Comparison of ENCODE assay signal across 8 mouse cellular contexts in genomic region chr10:91171041-91171440, GRCm38 (mm10). TPM values are rescaled to one million over a fixed set of nuclear protein-coding genes. Genes with fewer than 3 reads are reported as not detected.
DNase-seq lines count a peak whose midpoint lies in the region; ATAC-seq and TF ChIP-seq lines count a peak whose summit lies in the region.

No protein-coding gene starts in this region.

- no peak for TF ChIP-seq EP300 in liver, embryonic 14.5 days (IDR thresholded peaks at IDR 0.05; ENCODE audit: low read depth)

- peak; percentile 10; the same call in 1 of the 2 replicates for ATAC-seq in heart, embryonic 13.5 days (ENCODE audit: extremely low read depth, insufficient number of reproducible peaks, low FRiP score, low TSS enrichment)
- peak; percentile 29 for ATAC-seq in liver, embryonic 14.5 days (ENCODE audit: insufficient read depth)
- peak; percentile 30 for ATAC-seq in stomach, embryonic 16.5 days (ENCODE audit: insufficient read depth, low FRiP score)

- H3K4me3 ChIP-seq in heart, embryonic 13.5 days, result peak overlapping the region; percentile 81
- H3K4me3 ChIP-seq in C2C12 (ENCODE audit: insufficient read depth, poor library complexity, severe bottlenecking), result peak overlapping the region; percentile 95
- peak overlapping the region; percentile 98 for H3K4me3 ChIP-seq in hindbrain, embryonic 10.5 days
- H3K4me3 ChIP-seq in liver, embryonic 14.5 days (ENCODE audit: insufficient read depth in 1 of 2, low read depth in 2 of 2, low read length in 2 of 2), result peak overlapping the region; percentile 73 to 87
- peak overlapping the region; percentile 91 for H3K4me3 ChIP-seq in stomach, embryonic 16.5 days (replicated peaks; ENCODE audit: low read length)

- peak overlapping the region; percentile 84 for H3K4me2 ChIP-seq in heart, embryonic 13.5 days
- H3K4me2 ChIP-seq in liver, embryonic 14.5 days (ENCODE audit: low read depth), result peak overlapping the region; percentile 100
- peak overlapping the region; percentile 61; the same call in 1 of the 2 replicates for H3K4me2 ChIP-seq in stomach, embryonic 16.5 days (ENCODE audit: low read depth, low read length)

- H3K4me1 ChIP-seq in heart, embryonic 13.5 days, result peaks cover 41% of the 10 kb centered on the region
- peaks cover 32% of the 10 kb centered on the region for H3K4me1 ChIP-seq in hindbrain, embryonic 10.5 days (replicated peaks)
- H3K4me1 ChIP-seq in liver, embryonic 14.5 days (replicated peaks; ENCODE audit: control insufficient read depth in 2 of 2, insufficient read depth in 2 of 2, low read length in 1 of 2), result peaks cover 23 to 26% of the 10 kb centered on the region in 2 experiments
- peaks cover 20% of the 10 kb centered on the region for H3K4me1 ChIP-seq in stomach, embryonic 16.5 days (ENCODE audit: control insufficient read depth, insufficient read depth, low read length)

- peaks cover 80% of the 10 kb centered on the region for H3K79me2 ChIP-seq in C2C12 (ENCODE audit: control insufficient read depth, insufficient read depth)

- DNase-seq in heart, postnatal 10 days, result no peak
- DNase-seq in R1 (ENCODE audit: low read depth, low spot score), result peak; percentile 59
- DNase-seq in hindbrain, embryonic 10.5 days (ENCODE audit: low spot score), result no peak
- no peak for DNase-seq in liver, embryonic 14.5 days (ENCODE audit: low read depth in 3 of 3, low spot score in 3 of 3)
- no peak for DNase-seq in left cerebral cortex, postnatal 25 days (ENCODE audit: low spot score in 2 of 2)

- peak overlapping the region; percentile 96 for H3K9ac ChIP-seq in heart, embryonic 13.5 days
- H3K9ac ChIP-seq in liver, embryonic 14.5 days (replicated peaks), result peak overlapping the region; percentile 100
- H3K9ac ChIP-seq in stomach, embryonic 16.5 days (ENCODE audit: low read length), result peak overlapping the region; percentile 100

- no peaks in the 10 kb centered on the region for H3K27me3 ChIP-seq in heart, embryonic 13.5 days (replicated peaks)
- H3K27me3 ChIP-seq in C2C12 (ENCODE audit: control insufficient read depth, insufficient read depth, insufficient read length), result no peaks in the 10 kb centered on the region
- H3K27me3 ChIP-seq in hindbrain, embryonic 10.5 days (ENCODE audit: insufficient read depth, poor library complexity, severe bottlenecking), result no peaks in the 10 kb centered on the region
- no peaks in the 10 kb centered on the region for H3K27me3 ChIP-seq in liver, embryonic 14.5 days (ENCODE audit: control insufficient read depth, insufficient read depth, low read length)
- H3K27me3 ChIP-seq in stomach, embryonic 16.5 days (ENCODE audit: control insufficient read depth, insufficient read depth, low read length), result no peaks in the 10 kb centered on the region

- H3K27ac ChIP-seq in heart, embryonic 13.5 days (replicated peaks), result peak overlapping the region; percentile 100
- H3K27ac ChIP-seq in hindbrain, embryonic 10.5 days, result peak overlapping the region; percentile 100
- peak overlapping the region; percentile 93 for H3K27ac ChIP-seq in liver, embryonic 14.5 days
- H3K27ac ChIP-seq in stomach, embryonic 16.5 days (ENCODE audit: low read length), result peak overlapping the region; percentile 100

- under 1% methylated on average over 59 of the region's 59 CpGs for WGBS in heart, embryonic 13.5 days
- WGBS in hindbrain, embryonic 10.5 days, result under 1% methylated on average over 59 of the region's 59 CpGs
- under 1% methylated on average over 53 of the region's 59 CpGs for WGBS in liver, embryonic 14.5 days (ENCODE audit: insufficient replicate concordance)
- WGBS in stomach, embryonic 16.5 days, result under 1% methylated on average over 55 of the region's 59 CpGs

- no peaks in the 10 kb centered on the region for H3K9me3 ChIP-seq in heart, embryonic 13.5 days
- no peaks in the 10 kb centered on the region for H3K9me3 ChIP-seq in hindbrain, embryonic 10.5 days
- H3K9me3 ChIP-seq in liver, embryonic 14.5 days (ENCODE audit: control insufficient read depth, low read length), result no peaks in the 10 kb centered on the region
- H3K9me3 ChIP-seq in stomach, embryonic 16.5 days (replicated peaks; ENCODE audit: control insufficient read depth, low read length), result no peaks in the 10 kb centered on the region

- peak overlapping the region; percentile 98 for H3ac ChIP-seq in C2C12 (ENCODE audit: control insufficient read depth, insufficient read length, low read depth)

- H3K36me3 ChIP-seq in heart, embryonic 13.5 days, result peaks cover 14% of the 10 kb centered on the region
- peaks cover 28% of the 10 kb centered on the region for H3K36me3 ChIP-seq in C2C12 (ENCODE audit: control insufficient read depth, insufficient read depth)
- peaks cover 20% of the 10 kb centered on the region for H3K36me3 ChIP-seq in hindbrain, embryonic 10.5 days
- peaks cover 24% of the 10 kb centered on the region for H3K36me3 ChIP-seq in liver, embryonic 14.5 days (replicated peaks; ENCODE audit: control insufficient read depth, insufficient read depth, low read depth)
- H3K36me3 ChIP-seq in stomach, embryonic 16.5 days (ENCODE audit: control insufficient read depth, insufficient read depth, low read length), result no peaks in the 10 kb centered on the region; the same call in 1 of the 2 replicates

- no peak for TF ChIP-seq CTCF in C2C12 (IDR thresholded peaks at IDR 0.05; ENCODE audit: control insufficient read depth, insufficient read depth, insufficient read length)
- TF ChIP-seq CTCF in liver, embryonic 14.5 days (IDR thresholded peaks at IDR 0.05; ENCODE audit: low read depth), result no peak

- peaks cover 50% of the 10 kb centered on the region for H3K79me3 ChIP-seq in C2C12 (ENCODE audit: low read depth)

- intact Hi-C loops in heart, postnatal 10 days (cut with DNase I), result loop anchor here (1.0 kb wide), 1 partner anchor 10 kb away; the partner anchor contains the start of gene Tmpo
- intact Hi-C loops in left cerebral cortex, postnatal 25 days (cut with DNase I), result loop anchor here (1.0 to 2.0 kb wide), 3 partner anchors 10 to 66 kb away; partner anchors contain the start of gene Tmpo

TF ChIP-seq in C2C12, 6 proteins besides CTCF, POLR2A, EP300 and RAD21:
- TF ChIP-seq CEBPB (IDR thresholded peaks at IDR 0.05; ENCODE audit: low read depth), result no peak
- no peak for TF ChIP-seq MYOD1 (IDR thresholded peaks at IDR 0.05; ENCODE audit: control insufficient read depth, insufficient read length, low read depth)
- TF ChIP-seq FOSL1 (IDR thresholded peaks at IDR 0.05; ENCODE audit: insufficient read depth, low read length, poor library complexity, severe bottlenecking), result no peak
- TF ChIP-seq MYOG (IDR thresholded peaks at IDR 0.05; ENCODE audit: control insufficient read depth, extremely low read depth, insufficient read length), result no peak
- TF ChIP-seq MAX (IDR thresholded peaks at IDR 0.05), result no peak
- no peak for TF ChIP-seq USF1 (IDR thresholded peaks at IDR 0.05; ENCODE audit: low read depth)

RNA-seq across cellular contexts. Expression of gene Tmpo, which starts 10.1 kb away (rescaled TPM):
- polyA plus RNA-seq in heart, embryonic 13.5 days (2015; fragmentation: Nextera tagmentation; extraction: Ambion mirVana), result 128 and 129 TPM in 2 replicates
- total RNA-seq in heart, postnatal 10 days (2021), result 100 to 1,000 TPM in 1 of 2 experiments, 10 to 100 TPM in 1; 99.0 to 107 TPM
- polyA plus RNA-seq in C2C12 (2012; fragmentation: generic; extraction: Trizol), result 113 TPM
- polyA plus RNA-seq in hindbrain, embryonic 10.5 days (2016; fragmentation: Nextera tagmentation; extraction: Ambion mirVana), result 234 and 258 TPM in 2 replicates
- polyA plus RNA-seq in liver, embryonic 14.5 days (2012; rRNA removed), result 79.8 and 111 TPM in 2 replicates
- polyA plus RNA-seq in liver, embryonic 14.5 days (2014; fragmentation: Nextera tagmentation; extraction: Ambion mirVana), result 116 and 130 TPM in 2 replicates
- 109 and 132 TPM in 2 replicates for polyA plus RNA-seq in stomach, embryonic 16.5 days (2015; fragmentation: Nextera tagmentation; extraction: Ambion mirVana)
- total RNA-seq in left cerebral cortex, postnatal 25 days (2021), result 10 to 100 TPM; 39.7 to 41.5 TPM

RNA-seq across cellular contexts. Expression of gene Slc25a3, which starts 47.2 kb away (rescaled TPM):
- 801 and 895 TPM in 2 replicates for polyA plus RNA-seq in heart, embryonic 13.5 days (2015; fragmentation: Nextera tagmentation; extraction: Ambion mirVana)
- 1,000 to 10,000 TPM; 2,219 to 2,275 TPM for total RNA-seq in heart, postnatal 10 days (2021)
- 722 TPM for polyA plus RNA-seq in C2C12 (2012; fragmentation: generic; extraction: Trizol)
- 384 and 413 TPM in 2 replicates for polyA plus RNA-seq in hindbrain, embryonic 10.5 days (2016; fragmentation: Nextera tagmentation; extraction: Ambion mirVana)
- 121 and 190 TPM in 2 replicates for polyA plus RNA-seq in liver, embryonic 14.5 days (2012; rRNA removed)
- polyA plus RNA-seq in liver, embryonic 14.5 days (2014; fragmentation: Nextera tagmentation; extraction: Ambion mirVana), result 207 and 223 TPM in 2 replicates
- 483 and 485 TPM in 2 replicates for polyA plus RNA-seq in stomach, embryonic 16.5 days (2015; fragmentation: Nextera tagmentation; extraction: Ambion mirVana)
- total RNA-seq in left cerebral cortex, postnatal 25 days (2021), result 100 to 1,000 TPM; 546 TPM
